Mouse (Mus musculus) liver, adult 2 months (tissue): ENCODE data around the gene Ets1.

Source experiments
- CTCF ChIP-seq: fragments of 200-500 bp; IDR thresholded peaks from 2 replicates; pipeline ENCODE4 v1.5.1; 2011; ENCODE audit warnings: low read depth, low read length, control low read depth
- POLR2A ChIP-seq: fragments of 200-500 bp; IDR thresholded peaks from 2 replicates; pipeline ENCODE4 v1.6.1; 2011; ENCODE audit warnings: low read length, control low read depth; ENCODE audit not compliant: insufficient read depth; ENCODE audit errors: extremely low read depth

- TF ChIP-seq POLR2A (no peak), CTCF (no peak)
Measured at GRCm38 (mm10) chr9:32721081-32721480, 85.1 kb downstream of the Ets1 start.
